Mouse (Mus musculus) gastrocnemius, adult 18-20 months (tissue): ENCODE measurements at regions not wholly inside any gene's neighbourhood (a gene's known extent, or its start where the extent isn't known, plus 50 kb on each side); places are given as distances from the start of the nearest gene placed in this dataset.
"Not testable (repeated sequence)": the region's sequence is repeated elsewhere in the genome, so short reads cannot be mapped to it uniquely, and the experiment has no call there.

Experiments
- DNase-seq: peaks from one replicate; pipeline ENCODE4 v3.0.0; 2021; ENCODE audit warnings: low spot score

DNA sequence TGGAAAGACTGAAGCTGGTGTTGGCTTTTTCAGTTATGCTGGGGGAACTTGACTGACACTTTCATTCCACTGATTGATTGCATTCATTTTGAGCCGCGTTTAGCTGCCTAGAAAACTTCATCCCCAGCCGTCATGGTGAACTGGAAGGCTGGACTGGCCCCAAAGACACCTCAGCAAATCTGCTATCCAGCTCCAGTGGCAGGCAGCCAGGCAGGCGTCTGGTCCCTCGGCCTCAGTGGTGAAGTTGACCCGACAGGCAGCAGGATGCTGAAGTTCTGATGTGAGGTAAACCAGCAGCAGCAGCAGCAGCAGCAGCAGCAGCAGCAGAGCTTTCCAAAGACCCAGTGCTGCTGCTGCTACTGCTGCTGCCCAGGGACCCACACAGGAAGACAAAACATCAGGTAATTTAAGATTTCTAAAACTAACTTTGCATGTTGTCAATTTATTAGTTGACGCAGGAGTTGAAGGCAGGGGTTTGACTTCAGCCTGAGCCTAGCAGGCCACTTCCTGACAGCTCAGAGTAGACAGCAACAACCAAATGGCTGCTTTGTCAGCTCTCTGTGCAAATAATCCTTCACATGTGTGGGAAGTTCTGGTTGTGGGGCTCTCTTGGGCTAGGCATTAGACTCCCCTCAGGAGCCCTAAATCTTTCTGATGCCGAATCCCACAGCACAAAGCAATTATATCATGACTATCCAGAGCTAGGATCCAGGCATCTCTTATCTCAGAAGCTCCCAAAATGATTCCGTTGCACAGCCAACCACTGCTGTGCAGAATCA is 200.4 kb upstream of the Nhs start:
- DNase-seq: peak; percentile 19

DNA sequence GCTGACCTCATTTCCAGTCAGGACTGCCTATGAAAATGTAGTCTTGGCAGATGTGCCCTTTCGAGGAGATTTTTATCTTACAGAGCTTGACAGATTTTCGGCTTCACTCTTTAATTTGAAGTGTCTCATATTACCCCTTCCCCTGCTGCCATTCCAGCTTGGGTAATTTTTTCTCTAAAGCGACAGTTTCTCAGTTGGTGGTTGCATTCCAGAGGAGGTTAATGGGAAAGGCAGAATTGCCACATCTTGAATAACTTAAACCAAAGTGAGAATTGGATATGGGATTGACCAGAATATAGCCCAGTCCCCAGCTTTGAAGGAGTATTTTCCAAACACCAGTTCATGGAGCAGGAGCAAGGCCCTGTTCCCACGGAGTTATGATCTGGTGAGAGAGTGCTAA is 188.8 kb upstream of the Nhs start:
- DNase-seq: no peak

- DNase-seq: no peak
Observed at GRCm38 (mm10) chrX:162347886-162348285, 188.4 kb upstream of the Nhs start.

DNA sequence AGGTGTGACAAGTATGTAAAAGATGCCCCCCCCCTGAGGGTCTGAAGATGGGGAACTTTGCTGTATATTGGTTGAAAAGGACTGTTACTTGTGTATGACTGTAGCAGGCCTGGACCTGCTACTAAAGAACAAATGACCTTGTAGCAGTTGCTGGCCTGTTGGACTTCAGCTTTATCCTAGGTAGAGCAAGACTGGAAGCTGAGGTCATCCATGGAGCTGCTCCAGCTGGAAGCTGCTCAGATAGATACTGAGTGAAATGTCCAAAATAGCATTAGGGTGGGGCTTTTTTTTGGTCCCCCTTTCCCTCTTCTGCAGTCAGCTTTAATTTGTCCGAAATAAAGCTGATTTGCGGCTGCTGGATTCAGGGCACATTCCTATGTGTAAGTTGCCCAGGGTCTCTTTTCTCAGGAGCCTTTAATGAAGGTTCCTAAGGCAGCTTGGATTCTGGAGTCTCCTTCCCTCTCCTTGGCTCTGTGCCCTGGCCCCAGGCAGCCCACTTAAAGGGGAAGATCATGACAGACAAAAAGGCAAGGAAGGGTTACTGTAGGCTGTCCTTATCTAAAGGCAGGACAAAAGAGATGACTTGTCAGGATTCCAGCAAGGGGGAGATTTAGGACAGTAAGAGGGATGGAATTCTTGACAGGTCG is 186.1 kb upstream of the Nhs start:
- peak; percentile 1 for DNase-seq

DNA sequence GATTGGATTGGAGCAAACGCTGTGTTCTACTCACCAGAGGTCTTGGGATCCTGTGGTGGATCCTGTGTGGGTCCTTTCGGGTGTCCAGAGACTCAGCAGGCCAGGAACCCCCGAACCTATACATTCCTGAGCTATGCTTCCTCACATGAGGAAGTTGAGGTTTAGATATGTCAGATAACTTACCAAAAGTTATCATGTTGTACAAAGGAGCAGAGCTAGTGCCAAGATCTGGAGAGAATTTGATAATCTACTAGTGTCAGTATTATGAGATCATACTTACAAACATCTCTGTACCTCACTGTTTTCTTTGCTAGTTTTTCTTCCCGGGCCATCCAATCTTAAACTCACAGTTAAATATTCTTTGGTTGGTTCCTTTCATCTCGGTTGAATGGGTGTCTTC is 172.6 kb upstream of the Nhs start:
- no peak for DNase-seq

DNA sequence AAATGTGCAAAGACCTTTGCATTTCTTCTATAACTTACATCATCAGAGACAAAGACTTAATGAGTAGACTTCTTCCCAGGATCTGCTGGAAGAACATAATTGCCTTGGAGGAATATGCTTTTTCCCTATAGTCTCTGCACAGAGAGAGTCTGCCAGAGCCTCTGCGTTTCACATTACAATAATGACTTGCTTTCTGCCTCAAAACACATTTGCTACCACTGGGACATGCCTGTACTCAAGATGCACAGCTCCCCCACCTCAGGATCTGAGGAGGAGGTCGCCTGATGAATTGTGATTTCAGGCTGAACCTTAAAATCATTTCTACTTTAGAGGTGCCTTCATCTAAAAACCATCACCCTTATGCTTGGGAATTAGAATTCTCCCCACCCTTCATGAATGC is 148.1 kb upstream of the Nhs start:
- no peak for DNase-seq

- no peak for DNase-seq
Observed at GRCm38 (mm10) chrX:162304145-162304544, 144.6 kb upstream of the Nhs start.

DNA sequence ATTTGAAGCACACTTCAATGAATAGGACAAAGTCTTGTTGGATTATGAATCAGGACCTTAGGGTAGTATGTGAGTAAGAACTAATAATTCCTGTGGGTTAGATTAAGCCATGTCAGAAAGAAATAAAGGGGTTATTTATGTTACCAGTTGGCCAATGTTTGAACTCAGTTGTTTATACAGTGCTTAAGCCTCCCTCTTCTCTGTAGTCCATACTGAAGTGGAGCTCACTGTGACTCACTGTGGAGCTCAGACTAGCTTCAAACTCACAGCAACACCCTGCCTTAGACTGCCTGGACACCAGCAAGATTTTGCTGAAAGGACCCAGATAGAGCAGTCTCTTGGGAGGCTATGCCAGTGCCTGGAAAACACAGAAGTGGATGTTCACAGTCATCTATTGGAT is 143.3 kb upstream of the Nhs start:
- DNase-seq: no peak

- no peak for DNase-seq
Observed at GRCm38 (mm10) chrX:162291234-162291633, 131.7 kb upstream of the Nhs start.

DNA sequence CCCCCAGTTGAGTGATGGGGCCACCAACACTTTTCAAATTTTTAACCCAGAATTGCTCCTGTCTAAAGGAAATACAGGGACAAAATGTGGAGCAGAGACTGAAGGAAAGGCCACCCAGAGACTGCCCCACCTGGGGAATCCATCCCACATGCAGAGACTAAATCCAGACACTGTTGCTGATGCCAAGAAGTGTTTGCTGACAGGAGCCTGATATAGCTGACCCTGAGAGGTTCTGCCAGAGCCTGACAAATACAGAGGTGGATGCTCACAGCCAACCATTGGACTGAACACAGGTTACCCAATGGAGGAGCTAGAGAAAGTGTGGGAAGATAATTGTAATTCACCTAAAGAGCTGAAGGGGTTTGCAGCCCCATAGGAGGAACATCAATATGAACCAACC is 126.6 kb upstream of the Nhs start:
- DNase-seq: not testable (repeated sequence)

GRCm38 (mm10) chrX:162284252-162284651 is 124.7 kb upstream of the Nhs start:
- DNase-seq: no peak

DNA sequence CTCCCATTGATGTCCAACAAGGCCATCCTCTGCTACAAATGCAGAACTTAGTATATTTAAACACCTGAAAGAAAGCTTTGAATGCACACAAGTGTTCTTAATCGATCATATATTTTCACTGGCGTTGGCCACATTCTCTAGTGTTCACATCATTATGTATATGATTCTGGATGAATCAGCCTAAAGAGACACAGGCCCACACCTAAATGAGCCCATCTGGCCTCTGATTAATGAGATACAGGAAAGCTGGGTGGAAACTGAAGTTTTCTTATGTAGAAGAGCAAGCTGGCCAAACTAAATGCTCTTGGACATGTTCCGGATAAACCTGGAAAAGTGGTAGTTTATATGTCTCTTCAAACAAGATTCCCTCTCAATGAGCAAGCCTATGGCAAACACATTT is 123.2 kb upstream of the Nhs start:
- DNase-seq: no peak

- DNase-seq: peak; percentile 61
Observed at GRCm38 (mm10) chrX:162278834-162279708, 119.5 kb upstream of the Nhs start.

DNA sequence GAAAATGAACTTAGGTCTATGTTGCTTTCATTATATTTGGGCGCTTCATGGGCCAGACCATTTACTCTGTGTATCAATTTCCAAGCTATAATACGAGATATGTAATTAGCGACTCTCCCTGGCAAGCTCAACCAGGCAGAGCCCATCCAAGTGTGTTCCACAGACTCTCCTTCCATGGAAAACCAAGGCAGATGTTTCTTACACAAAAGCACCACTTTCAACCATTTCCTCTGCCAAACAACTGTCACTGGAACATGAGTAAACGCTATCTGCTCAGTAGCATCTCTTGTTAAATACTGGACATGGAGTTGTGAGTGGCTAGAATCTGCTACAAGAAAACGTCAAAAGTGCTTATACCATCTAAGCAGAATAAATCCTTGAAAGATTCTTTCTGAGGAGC is 115.1 kb upstream of the Nhs start:
- DNase-seq: no peak

GRCm38 (mm10) chrX:162271189-162271588 is 111.7 kb upstream of the Nhs start:
- no peak for DNase-seq

DNA sequence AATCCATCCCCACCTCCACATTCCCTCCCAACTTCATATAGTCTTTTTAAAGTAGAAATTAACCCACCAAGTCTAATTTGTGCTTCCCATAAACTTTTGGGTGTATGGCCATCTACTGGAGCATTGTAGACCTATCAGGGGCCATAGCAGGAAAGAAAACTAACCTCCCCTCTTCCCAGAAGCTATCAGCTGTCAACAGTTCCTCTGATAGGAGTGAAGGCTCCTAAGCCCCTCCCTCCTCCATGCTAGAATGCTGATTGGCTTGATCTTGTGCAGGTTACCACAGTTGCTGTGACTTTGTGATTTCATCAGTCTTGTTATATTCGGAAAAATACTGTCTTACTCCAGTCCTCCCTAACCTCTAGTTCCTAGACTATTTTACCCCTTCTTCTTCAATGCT is 109.4 kb upstream of the Nhs start:
- DNase-seq: no peak

- DNase-seq: no peak
Observed at GRCm38 (mm10) chrX:162268112-162268511, 108.6 kb upstream of the Nhs start.

DNA sequence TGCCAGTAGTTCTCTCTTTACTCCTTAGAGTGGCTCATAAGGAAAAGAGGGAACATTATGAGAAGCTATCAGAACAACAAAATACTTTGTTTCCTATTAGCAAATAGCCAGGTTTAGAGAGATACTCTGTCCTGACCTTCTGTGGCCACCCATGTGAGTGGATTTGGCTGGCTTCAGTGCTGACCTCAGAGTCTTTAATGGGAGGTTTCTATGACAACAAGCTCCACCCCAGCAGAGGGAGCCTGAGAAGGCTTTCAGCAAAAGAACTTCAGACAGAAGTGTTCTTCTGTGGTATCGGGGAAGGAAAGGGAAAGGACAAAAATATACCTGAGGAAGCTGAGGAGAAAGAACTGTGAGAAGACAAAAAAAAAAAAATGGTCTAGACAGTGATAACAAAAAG is 108.1 kb upstream of the Nhs start:
- DNase-seq: peak; percentile 42

GRCm38 (mm10) chrX:162266769-162267168 is 107.2 kb upstream of the Nhs start:
- DNase-seq: no peak

- no peak for DNase-seq
Observed at GRCm38 (mm10) chrX:162257398-162257797, 97.9 kb upstream of the Nhs start.

DNA sequence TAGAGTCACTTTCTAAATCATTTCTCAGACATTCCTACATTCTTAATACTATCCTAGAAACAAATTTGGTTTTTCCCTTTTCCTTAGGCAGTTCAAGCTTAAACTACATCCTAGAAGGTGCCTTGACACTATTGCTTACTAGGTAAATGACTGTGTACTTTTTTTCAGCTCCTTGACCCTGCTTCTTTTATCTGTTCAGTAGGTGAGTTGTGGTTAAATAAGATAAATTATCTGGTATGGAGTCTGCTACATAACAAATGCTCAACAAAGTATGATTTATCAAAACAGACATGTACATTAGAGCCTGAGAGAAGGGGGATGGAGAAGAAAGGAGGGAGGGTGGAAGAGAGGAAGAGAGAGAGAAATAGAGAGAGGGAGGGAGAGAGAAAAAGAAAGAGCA is 96.3 kb upstream of the Nhs start:
- no peak for DNase-seq

DNA sequence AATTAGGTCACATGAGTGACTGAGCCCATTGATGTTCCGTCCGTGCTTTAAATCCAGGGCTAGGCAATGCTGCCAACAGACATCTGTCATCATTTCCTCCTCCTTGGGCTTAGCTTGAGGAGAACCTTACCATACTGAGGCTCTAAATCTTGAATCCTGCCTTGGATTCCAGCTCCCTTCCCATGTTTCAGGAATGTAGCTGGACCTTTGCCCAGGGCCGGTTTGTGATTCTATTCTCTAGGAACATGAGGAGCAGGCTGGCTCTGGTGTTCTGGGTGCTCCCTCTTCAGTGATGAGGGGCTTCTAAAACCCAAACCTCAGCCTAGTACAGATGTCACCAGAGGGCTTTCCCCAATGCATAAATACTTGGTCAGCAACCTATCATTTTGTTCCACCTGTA is 81.8 kb upstream of the Nhs start:
- no peak for DNase-seq
